Mouse (Mus musculus) mesoderm, embryonic 11.5 days (tissue): Measurements from ENCODE around the gene Cdk17.

Source experiments
- DNase-seq: peaks from one replicate; pipeline ENCODE4 v3.0.0-alpha.2; 2012; ENCODE audit warnings: low read depth, low spot score

Gene Cdk17

DNA sequence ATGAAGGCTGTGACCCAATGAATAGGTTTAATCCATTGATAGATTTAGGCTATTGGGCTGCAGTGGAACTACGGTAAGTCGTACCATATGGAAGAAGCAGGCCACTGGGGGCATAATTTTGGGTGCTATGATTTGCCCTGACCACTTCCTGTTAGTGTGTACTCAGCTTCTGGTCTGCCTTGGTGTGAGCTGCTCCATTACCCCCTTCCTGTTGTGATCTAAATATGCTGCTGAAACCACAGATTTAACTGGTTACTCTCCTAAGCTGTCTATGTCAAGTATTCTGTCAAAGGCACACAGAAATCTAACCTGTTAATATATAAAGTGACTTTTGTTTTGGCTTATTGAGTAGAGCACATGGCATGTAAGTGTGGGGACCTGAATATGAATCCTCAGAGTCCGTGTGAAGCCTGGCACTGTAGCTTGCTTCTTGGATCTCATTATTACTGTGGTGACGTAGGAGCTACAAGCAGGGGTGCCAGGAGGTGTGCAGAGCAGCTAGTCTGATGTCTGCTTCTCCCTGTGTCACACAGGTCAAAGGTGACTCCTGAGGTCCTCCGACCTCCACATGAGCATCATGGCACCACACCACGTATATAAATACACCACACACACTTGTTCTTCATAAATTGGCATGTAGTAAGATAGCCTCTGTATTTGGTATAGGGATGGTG, 10.6 kb downstream of the Cdk17 start:
- DNase-seq, result no peak

DNA sequence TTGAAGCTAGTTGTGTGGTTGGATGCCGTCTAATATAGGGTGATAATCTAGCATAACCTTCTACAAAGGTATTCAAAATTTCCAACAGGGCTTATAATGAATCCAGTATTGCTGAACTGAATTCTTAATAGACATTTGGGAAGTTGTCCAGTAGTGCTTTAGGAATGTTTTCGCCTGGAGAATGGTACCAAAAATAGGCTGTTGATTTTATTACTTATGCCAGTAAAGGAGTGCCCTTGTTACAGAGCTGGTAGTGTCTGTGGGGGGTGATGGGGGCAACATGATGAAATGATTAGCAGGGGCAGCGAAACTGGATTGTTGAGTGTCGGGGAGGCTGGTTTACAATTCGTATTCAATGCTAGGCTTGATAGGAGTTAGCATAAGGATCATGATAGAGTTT, 16.8 kb downstream of the Cdk17 start:
- no peak for DNase-seq

DNA sequence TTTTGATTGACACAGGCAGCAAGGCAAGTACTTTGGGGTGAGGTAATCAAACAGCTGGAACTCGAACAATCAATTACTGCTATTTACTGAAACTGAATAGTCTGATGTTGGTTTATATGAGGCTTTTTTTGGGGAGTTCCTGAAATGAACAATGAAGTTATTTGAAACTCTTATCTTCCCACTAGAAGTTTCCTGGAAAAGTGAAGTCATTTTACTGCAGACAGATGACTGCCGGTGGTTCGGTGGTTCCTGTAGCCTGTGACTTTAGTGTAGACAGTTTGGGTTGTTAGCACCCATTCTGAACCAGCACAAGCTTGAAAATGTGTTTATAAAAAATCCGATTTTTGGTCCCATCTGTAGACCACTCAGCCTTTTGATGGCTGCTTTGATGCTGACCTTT, 17.2 kb downstream of the Cdk17 start:
- DNase-seq, result no peak

DNA sequence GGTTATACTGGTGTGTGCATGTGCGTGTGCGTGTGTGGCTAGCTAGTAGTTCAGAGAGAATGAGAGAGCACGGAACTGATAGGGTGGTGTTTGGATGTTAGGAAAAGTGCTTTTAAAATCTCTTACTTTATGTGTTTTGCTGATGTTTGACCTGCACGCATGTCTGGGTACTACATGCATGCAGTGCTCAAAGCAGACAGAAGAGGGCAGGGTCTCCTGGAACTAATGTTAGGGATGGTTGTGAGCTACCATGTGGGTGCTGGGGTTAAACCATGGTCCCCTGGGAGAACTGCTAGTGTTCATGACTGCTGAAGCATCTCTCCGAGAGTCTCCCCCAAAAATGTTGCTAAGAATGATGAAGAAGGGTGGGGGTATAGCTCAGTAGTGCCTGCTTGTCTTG, 18.0 kb downstream of the Cdk17 start:
- DNase-seq, result no peak

DNA sequence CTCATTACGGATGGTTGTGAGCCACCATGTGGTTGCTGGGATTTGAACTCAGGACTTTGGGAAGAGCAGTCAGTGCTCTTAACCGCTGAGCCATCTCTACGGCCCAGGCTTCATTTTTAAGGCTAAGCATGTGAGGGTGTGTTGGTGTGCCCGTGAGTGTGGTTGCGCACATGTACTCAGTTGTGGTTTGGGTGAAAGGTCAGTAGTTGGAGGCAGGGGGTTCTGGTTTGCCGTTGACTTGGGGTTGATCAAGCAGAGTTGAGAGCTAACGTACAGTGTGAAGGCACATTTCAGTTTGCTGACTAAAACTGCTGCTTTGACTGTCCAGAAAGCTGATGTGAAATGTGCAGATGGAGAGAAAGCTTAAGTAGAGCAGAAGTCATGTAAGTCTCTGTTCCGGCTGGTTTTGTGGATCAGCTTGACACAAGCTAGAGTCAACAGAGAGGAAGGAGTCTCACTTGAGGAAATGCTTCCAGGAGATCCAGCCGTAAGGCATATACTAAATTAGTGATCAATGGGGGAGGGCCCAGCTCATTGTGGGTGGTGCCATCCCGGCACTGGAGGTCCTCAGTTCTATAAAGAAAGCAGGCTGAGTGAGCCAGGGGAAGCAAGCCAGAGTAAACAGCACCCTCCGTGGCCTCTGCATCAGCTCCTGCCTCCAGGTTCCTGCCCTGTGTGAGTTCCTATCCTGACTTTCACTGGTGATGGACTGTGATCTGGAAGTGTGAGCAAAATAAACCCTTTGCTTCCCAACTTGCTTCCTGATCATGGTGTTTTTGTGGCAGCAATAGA, 19.2 kb downstream of the Cdk17 start:
- no peak for DNase-seq

DNA sequence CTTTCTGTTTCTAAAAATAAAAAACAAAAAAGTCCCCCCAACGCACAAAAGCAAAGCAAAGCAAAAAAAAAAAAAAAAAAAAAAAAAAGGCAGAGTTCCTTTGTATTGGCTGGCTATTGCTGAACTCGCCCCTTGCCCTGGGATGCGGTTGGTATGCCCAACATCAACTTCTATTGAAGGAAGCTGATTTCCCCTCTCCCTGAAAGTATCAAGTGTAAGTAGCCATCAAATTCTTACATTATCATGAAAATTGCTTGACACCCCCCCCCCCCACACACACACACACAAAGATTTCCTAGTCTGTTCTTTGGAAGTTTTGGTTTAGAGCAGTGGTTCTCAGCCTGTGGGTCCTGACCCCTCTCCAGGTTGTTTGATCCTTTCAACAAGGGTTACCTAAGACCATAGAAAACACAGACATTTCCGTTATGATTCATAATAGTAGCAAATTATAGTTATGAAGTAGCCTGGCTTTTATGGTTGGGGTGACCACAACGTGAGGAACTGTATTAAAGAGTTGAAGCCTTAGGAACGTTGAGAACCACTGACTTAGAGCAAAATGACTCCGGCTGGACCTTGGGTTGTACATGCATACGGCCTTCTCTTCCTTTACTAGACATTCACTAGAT, 23.8 kb downstream of the Cdk17 start:
- no peak for DNase-seq

DNA sequence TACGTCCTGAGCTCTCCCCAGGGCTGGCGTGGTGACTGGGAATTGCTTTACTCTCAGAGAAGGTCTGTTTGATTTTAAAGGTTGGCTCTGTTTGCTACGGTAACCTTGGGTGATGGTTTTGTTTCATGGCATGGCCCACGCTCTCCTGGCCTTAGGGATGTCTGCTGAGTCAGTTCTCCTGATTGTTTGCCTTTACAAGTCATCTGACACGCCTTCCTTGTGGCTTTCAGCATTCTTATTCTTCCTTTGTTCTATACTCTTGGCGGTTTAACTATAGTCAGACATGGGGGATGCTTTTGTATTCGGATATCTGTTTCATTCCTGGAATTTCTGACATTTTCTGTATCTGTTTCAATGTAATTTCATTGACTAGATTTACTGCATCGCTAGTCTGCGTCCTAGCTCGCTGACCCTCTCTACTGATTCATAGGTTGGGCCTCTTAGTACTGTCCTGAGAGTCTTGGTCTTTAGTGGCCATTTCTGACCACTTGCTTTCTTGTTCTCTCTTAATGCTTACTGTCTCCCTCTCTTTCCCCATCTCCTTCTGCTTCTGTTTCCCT, 27.8 kb downstream of the Cdk17 start:
- no peak for DNase-seq

DNA sequence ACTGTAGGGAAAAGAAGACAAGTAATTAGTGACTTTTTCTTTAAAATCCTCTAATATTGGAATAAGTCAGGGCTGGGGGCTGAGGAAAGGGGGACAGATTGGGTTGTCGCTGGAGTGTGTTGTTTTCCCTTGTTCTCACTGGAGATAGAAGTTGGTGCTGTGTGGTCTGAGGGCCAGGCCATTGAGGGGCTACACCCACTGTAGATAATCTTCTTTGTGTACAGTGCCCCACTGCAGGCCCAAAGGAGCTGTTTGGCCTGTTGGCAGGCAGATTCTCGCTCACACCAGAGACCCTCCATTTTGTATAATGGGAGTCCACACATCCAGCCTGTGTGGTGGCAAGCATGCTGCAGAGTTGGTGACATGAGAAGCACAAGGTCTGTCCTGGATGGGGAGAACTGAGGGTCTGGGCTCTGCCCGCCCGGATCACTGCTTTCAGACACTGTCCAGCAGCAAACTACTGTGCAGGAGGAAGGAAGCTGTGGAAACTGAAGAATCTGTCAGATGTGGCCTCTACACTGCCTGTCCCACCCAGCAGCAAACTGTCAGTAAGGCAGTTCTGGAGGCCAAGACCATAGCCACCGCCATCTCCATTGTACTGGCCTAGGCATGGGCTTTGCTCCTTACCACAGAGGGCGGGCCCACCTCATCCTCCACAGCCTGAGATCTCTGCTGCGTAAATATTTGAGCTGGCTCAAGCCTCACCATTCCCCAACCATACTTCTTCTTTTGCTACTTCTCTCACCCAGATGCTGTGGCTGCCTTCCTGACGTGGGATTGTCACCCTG, 30.0 kb downstream of the Cdk17 start:
- DNase-seq, result no peak

DNA sequence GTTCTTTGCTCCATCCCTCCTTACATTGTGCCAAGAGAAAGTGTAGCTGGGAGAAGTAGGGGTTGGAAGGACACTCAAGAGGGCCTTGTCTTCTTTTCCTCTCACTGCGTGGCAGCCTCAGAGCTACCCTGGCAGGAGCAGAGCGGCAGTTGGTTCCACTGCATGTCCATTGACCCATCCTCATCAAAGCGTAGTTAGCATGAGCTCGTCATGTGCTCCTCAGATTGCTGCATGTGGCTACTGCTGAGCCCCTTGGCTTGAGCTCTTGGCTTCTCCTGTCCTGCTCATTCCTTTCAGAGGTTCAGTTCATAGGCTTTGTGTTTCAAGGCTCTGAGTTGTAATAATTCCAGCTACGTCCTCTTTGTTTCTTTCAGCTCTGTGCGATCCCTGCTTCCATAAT, 36.4 kb downstream of the Cdk17 start:
- no peak for DNase-seq

DNA sequence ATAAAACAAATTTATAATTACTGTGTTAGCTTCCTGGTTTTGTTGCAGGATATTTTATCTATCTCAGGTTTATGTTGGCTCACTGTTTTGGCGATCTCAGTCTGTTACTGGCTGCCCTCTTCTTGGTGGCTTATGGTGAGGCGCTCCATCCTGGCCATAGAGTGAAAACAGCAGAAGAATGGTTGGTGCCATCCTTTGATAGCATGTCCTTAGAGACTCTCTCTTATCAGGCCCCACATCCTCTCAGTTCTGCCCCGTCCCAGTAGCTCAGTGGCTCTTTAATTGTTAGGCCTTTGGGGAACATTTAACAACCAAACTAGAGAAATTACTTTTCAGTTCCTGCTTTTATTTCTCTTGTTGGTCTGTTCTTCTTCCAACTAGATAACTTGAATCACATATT, 38.3 kb downstream of the Cdk17 start:
- DNase-seq, result no peak

DNA sequence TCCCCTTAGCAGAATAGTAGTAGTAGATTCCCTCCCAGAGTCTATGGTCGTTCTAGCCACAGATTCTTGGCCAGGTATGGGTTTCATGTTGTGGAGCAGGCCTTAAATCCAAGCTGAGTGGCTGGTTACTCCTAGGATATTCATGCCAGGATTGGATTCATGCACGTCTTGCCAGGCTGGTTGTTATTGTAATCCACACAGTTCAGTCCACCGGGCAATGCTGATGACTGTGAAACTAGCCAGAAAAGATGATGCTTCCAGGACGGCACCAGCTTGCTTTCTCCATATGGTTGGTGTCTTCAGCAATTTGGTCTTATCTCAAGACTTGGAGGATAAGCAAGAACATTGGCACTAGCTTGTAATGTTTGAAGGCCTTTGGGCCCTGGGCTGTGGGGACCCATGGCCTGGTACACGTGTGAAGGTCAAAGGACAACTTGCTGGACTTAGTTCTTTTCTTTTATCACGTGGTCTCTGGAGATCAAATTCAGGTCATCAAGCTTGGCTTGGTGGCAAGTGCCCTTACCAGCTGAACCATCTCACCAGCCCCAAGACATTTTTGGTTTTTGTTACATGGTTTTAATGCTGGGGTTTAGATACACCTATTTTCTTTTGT, 41.3 kb downstream of the Cdk17 start:
- DNase-seq, result no peak

DNA sequence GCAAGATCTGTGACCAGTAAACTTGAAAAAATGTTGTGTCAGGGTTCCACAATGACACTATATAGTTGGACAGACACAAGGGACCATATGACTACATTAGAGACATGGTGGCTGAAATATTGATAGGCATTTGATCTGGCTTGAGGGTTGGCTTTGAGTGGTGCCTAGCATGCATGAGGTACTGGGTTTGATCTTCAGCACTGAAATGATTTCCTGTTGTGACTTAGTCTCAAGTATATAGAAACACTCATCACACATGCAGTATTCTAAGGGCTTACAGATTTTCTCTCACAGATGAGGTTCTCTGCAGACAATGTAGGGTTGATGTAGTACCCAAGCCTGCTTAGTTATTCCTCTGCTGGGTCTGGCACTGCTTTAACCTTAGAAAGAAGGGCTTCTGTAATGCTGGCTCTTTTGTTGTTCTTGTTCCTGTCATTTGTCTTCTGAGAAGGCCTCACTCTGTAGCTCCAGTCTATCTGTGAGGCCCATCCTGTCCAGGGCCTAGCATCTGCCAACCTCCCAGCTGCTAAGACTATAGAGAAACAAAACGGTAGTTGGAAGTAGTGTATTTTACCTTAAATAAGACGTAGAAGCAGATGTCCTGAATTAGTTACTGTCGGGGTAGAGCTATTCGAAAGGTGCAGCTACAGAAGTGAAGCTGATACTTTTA, 44.7 kb downstream of the Cdk17 start:
- DNase-seq, result no peak

DNA sequence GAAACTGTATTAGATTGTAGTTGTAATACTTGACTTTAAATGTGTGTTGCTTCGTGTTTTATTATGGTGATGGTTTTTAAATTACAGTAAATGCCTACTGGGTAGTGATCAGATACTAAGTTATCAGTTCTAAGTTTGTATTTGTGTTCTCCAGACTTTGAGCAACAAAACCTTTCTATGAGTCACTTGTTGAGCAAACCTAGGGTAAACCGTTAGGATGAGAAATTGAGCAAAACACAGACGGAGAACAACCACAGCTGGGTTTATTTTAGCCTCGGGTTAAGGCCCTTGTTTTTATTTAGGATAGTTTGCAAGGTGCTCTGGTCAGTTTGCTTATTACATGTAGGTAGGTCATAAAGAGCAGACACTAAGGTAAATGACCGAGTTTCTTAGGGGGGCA, 46.5 kb downstream of the Cdk17 start:
- no peak for DNase-seq

DNA sequence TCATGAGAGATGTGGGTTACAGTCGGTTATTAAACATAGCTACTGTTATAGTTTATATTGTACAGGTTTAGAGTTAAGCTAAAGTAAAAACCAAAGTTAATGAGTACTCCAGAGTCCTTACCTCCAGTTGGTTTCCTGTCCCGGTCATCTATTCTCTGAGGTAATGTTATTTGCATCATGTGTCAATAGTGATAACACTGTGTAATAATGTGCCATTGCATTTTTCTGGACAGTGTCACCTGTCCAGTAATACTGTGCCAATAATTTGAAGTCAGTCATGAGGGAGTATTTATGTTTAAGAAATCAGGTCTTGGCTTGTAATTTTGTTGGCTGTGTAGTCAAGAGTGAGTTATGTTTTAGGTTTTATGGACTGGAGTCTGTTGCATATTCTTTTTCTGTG, 52.0 kb downstream of the Cdk17 start:
- no peak for DNase-seq

DNA sequence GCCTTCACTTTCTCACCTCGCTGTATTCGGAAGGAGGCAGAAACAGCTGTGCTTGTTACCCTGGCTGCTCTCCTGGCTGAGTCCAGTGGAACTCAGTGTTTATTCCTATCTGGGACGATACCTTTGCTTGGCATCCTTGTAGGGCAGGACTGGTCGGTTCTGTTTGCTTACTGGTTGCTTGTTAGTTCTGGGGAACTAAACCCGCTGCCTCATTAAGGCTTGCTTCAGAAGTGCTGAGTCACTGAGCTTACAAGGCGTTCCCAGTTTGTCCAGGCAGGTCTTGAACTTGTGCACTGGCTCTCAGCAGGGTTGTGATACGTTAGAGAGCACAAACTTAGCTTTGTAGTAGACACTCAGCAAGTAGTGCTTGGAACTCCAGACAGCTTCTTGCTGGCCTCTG, 52.7 kb downstream of the Cdk17 start:
- DNase-seq, result no peak

DNA sequence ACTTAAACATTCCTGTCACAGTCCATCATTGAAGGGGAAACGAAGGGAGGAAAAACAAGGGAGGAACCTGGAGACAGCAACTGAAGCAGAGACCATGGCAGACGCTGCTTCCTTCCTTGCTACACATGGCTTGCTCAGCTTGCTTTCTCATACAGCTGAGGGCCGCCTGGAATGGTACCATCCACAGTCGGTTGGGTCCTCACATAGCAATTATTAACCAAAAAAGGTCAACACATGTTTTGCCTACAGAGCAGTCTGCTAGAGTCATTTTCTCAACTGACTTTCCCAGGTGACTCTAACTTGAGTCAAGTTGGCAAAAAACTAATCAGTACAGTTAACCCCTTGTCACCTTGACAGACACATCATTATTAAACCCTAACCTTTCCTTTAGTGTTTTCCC, 53.6 kb downstream of the Cdk17 start:
- no peak for DNase-seq

DNA sequence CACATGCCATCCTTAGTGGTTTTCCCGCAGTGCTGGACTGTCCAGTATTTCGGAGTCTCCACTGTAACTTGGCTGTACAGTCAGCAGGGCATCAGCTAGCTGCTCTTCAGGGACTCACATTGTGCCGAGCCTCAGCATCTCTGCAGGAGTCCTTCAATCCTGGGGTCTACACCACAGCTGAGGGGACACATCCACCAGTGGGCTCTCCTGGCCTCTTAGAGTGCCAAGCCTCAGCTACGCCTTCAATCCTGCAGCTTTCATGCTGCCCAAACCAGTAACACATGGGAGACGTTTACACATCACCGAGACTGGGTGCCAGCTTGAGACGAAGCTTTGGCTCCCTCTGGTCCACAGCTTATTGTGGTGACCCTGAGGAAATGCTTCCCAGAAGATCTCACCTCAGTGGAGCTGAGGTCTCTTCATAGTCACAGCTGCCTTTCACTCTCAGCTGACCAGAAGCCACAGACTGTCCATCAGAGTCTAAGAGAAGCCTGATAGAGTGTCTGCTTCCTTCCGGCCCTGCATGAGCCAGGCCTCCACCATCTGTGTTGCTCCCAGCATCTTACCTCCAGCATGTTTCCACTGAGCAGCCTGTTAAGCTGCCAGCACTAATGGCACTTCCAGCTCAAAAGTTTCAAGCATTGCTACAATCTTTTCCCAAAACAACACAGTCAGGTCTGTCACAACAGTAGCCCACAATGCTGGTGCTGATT, 54.5 kb downstream of the Cdk17 start:
- DNase-seq, result no peak

DNA sequence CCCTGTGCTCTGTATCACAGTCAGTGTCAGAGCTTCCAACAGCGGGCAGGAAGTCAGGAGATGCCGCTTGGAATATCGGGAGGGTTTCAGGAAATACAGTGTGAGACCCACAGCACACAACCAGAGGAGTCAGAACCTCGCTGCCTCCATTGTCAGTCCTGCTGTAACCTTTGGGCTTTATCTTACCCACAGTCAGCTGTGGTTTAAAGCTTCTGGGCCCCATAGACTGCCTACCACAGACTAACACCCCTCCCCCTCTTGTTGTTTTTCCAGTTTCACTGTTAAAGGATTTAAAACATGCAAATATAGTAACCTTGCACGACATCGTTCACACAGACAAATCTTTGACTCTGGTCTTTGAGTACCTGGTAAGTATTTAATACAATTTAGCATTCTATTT, 65.1 kb downstream of the Cdk17 start:
- no peak for DNase-seq

DNA sequence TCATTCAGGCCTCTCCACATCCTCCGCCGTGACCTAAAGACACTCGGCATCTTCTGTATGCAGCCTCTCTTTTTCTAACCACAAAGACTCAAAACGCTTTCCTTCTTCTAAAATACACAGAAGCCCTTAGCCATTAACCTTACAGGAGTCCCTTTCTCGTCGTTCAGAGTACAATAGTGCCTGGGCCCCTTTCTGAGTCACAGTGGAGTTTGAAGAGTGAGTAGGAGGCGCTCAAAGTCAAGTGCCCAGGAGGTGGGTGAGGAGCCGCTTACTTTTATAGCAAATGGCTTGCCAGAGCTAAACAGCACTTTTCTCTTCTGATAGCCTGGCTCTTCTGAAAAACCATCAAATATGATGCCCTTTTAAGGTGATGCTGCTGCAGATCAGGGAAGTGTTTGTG, 67.2 kb downstream of the Cdk17 start:
- no peak for DNase-seq

DNA sequence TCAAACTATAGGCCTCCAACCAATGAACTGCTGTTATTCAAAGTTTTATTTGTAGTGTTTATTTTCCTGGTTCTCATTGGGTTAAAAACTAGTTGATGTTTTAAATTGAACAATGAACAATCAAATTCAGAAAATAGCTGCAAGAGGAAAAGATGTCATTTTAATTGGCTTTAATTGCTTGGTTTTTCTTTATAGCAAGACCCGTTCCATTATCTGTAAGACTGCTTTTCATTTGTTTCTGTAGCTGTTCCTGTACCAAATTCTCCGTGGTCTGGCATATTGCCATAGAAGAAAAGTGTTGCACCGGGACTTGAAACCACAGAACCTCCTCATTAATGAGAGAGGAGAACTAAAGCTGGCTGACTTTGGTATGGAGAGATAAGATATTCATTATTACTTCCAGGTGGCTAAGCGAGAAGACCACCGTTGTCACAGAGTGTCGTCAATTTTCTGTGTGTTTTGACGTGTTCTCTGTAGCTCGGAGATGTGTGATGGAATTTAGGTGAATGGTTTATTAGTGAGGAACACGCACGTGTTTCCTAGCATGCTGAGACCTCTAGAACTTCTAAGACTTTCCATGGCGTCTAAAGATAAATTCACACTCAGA, 67.8 kb downstream of the Cdk17 start:
- DNase-seq, result no peak
